Mouse (Mus musculus): ENCODE measurements around the gene Sidt2.

Sidt2 gene

GRCm38 (mm10) chr9:45955107-45955963 is at the start of gene Sidt2:
TSS of gene Sidt2 (minus strand) at chr9:45955258.
- peak; percentile 90 for DNase-seq (ENCODE audit: low read depth, low spot score)

- no peak for DNase-seq (ENCODE audit: low read depth, low spot score)
Observed at GRCm38 (mm10) chr9:46004529-46004928, 49.5 kb upstream of the Sidt2 start.

- peak; percentile 46 for DNase-seq (ENCODE audit: low read depth, low spot score)
Observed at GRCm38 (mm10) chr9:46003729-46004128, 48.7 kb upstream of the Sidt2 start.

- no peak for DNase-seq (ENCODE audit: low read depth, low spot score)
Observed at GRCm38 (mm10) chr9:45999009-45999408, 44.0 kb upstream of the Sidt2 start.

- DNase-seq (ENCODE audit: low read depth, low spot score): peak; percentile 46
Observed at GRCm38 (mm10) chr9:45985229-45985567, 30.1 kb upstream of the Sidt2 start.

GRCm38 (mm10) chr9:45984409-45985228 is 29.6 kb upstream of the Sidt2 start:
- peak; percentile 67 for DNase-seq (ENCODE audit: low read depth, low spot score)

GRCm38 (mm10) chr9:45983676-45984408 is 28.8 kb upstream of the Sidt2 start:
- no peak for DNase-seq (ENCODE audit: low read depth, low spot score)

GRCm38 (mm10) chr9:45981331-45981730 is 26.3 kb upstream of the Sidt2 start:
- no peak for DNase-seq (ENCODE audit: low read depth, low spot score)

GRCm38 (mm10) chr9:45980611-45981010 is 25.6 kb upstream of the Sidt2 start:
- no peak for DNase-seq (ENCODE audit: low read depth, low spot score)

- DNase-seq (ENCODE audit: low read depth, low spot score): no peak
Observed at GRCm38 (mm10) chr9:45979778-45980177, 24.7 kb upstream of the Sidt2 start.

- DNase-seq (ENCODE audit: low read depth, low spot score): no peak
Observed at GRCm38 (mm10) chr9:45976884-45977283, 21.8 kb upstream of the Sidt2 start.

- no peak for DNase-seq (ENCODE audit: low read depth, low spot score)
Observed at GRCm38 (mm10) chr9:45963577-45963976, 8.5 kb upstream of the Sidt2 start.

GRCm38 (mm10) chr9:45961855-45962254 is 6.8 kb upstream of the Sidt2 start:
- no peak for DNase-seq (ENCODE audit: low read depth, low spot score)

GRCm38 (mm10) chr9:45959661-45960060 is 4.6 kb upstream of the Sidt2 start:
- no peak for DNase-seq (ENCODE audit: low read depth, low spot score)

GRCm38 (mm10) chr9:45958851-45959250 is 3.8 kb upstream of the Sidt2 start:
- DNase-seq (ENCODE audit: low read depth, low spot score): no peak

GRCm38 (mm10) chr9:45958023-45958670 is 3.1 kb upstream of the Sidt2 start:
- DNase-seq (ENCODE audit: low read depth, low spot score): no peak

- peak; percentile 59 for DNase-seq (ENCODE audit: low read depth, low spot score)
Observed at GRCm38 (mm10) chr9:45954294-45955106, 558 bp downstream of the Sidt2 start.

- DNase-seq (ENCODE audit: low read depth, low spot score): no peak
Observed at GRCm38 (mm10) chr9:45953511-45954293, 1.4 kb downstream of the Sidt2 start.

GRCm38 (mm10) chr9:45952890-45953289 is 2.2 kb downstream of the Sidt2 start:
- no peak for DNase-seq (ENCODE audit: low read depth, low spot score)

GRCm38 (mm10) chr9:45952057-45952456 is 3.0 kb downstream of the Sidt2 start:
- no peak for DNase-seq (ENCODE audit: low read depth, low spot score)

Measured in skeletal muscle tissue, adult 2 months (tissue).